Mouse (Mus musculus): ENCODE measurements around the gene Prap1. TPM values are rescaled to one million over a fixed set of nuclear protein-coding genes. Genes with fewer than 3 reads are reported as not detected.
"Not testable (repeated sequence)": the region's sequence is repeated elsewhere in the genome, so short reads cannot be mapped to it uniquely, and the experiment has no call there.

The Prap1 gene
- polyA plus RNA-seq, 1 experiment from 2014 or later = not detected

DNA sequence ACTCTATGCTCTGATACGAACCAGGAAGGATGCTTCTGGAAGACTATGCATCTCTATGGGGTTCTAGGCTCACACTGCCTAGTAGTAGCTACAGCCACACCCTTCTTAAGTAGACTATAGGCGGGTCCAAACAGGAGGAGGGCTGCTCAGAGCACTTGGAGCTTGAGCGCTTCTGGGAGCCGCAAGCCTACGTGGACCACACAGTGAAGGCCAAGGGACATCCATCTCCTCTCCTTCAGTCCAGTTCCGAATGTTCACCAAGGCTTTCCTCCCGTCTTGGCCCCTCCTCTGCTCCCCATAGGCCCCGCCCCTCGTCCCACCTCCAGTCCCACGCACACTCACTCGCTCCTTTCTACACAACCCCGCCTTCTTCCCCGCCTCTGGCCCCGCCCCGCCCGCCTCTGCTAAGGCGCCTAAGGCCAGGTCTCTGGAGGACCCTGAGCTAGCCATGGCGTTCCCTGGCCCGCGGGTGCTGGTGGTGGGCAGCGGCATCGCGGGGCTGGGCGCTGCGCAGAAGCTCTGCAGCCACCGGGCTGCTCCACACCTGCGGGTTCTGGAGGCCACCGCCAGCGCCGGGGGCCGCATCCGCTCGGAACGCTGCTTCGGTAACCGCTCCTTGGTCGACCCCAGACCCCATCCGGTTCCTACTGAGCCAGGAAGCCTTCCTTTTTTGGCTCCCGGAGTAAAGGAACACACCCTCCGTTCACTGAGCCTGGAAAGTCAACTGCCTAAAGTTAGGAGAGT lies 32.3 kb downstream of the Prap1 start:
- peak overlapping the region; percentile 85 for H3K27ac ChIP-seq (replicated peaks)
- peak; percentile 96 for DNase-seq (ENCODE audit: low spot score)
- no peaks in the 10 kb centered on the region for H3K9me3 ChIP-seq
- peaks cover 18% of the 10 kb centered on the region for H3K4me1 ChIP-seq
- no peaks in the 10 kb centered on the region for H3K27me3 ChIP-seq (replicated peaks; ENCODE audit: low read depth, poor library complexity, severe bottlenecking)
- WGBS = 1% methylated on average over 40 of the region's 40 CpGs
- H3K36me3 ChIP-seq (replicated peaks) = peaks cover 14% of the 10 kb centered on the region
- H3K4me3 ChIP-seq = peak overlapping the region; percentile 67

DNA sequence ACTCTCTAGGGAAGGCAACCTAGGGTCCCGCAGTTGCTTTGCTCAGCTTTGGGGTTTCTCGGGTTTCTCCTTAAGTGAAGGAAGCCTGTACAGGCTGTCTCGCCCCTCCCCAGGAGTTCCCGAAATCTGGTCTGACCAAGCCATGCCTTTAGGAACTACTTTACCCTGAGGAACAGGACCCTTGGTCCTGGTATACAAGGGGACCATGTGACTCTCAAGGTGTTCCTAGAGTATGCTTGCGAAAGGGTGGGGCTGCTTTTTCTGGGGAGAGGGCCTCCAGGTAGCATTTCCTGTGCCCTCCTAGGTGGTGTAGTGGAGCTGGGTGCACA lies 32.8 kb downstream of the Prap1 start:
- Histone ChIP-seq H3K27ac (replicated peaks) (peak overlapping the region; percentile 85), H3K36me3 (replicated peaks) (peaks cover 20% of the 10 kb centered on the region), H3K9me3 (no peaks in the 10 kb centered on the region), H3K4me3 (peak overlapping the region; percentile 67), H3K4me1 (peaks cover 18% of the 10 kb centered on the region), H3K27me3 (replicated peaks; ENCODE audit: low read depth, poor library complexity, severe bottlenecking) (no peaks in the 10 kb centered on the region)
- DNase-seq (ENCODE audit: low spot score) = no peak
- 6% methylated on average over 5 of the region's 5 CpGs for WGBS

DNA sequence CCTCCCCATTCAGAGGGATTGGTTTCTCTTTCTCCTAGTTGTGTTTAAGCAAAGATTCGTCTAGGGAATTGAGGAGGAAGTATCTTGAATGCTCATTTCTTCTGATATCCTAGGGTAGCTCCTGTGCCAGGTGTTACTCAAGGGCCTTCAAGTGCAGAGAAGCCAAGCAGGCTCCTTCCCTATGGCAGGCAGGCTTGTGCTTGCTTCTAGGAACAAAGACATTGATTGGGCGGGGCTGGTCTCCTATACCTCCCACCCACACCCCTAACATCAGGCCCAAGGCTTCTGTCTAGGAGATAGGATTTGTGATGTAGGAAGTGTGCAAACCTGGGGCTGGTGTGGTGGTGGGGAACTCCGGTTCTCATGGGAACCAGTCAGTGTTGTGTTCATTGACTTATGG lies 33.7 kb downstream of the Prap1 start:
- Histone ChIP-seq H3K36me3 (replicated peaks) (peaks cover 25% of the 10 kb centered on the region), H3K27me3 (replicated peaks; ENCODE audit: low read depth, poor library complexity, severe bottlenecking) (no peaks in the 10 kb centered on the region), H3K9me3 (no peaks in the 10 kb centered on the region), H3K4me1 (peaks cover 18% of the 10 kb centered on the region), H3K27ac (replicated peaks) (no peak overlapping the region), H3K4me3 (peak overlapping the region; percentile 17; the same call in 1 of the 2 replicates)
- 84% methylated on average over 3 of the region's 3 CpGs for WGBS
- no peak for DNase-seq (ENCODE audit: low spot score)

DNA sequence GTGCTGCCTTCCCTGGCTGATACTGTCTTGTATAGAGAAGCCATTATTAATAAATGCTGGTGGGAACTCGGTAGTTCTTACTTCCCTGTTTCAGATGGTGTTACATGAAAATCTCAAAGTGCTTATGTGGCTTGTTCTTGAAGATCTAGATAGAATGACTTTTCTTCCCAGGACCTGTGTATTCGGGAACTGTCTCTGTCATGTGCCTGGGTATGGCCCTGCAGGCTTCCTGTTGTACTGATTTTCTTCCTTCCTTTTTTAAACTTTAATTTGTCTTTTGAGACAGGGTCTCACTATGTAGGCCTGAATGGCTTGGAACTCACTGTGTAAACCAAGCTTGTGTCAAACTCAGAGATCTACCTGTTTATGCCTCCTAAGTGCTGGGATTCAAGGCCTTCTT lies 34.7 kb downstream of the Prap1 start:
- Histone ChIP-seq H3K4me3 (no peak overlapping the region), H3K4me1 (peaks cover 18% of the 10 kb centered on the region), H3K9me3 (no peaks in the 10 kb centered on the region), H3K36me3 (replicated peaks) (peaks cover 25% of the 10 kb centered on the region), H3K27ac (replicated peaks) (no peak overlapping the region), H3K27me3 (replicated peaks; ENCODE audit: low read depth, poor library complexity, severe bottlenecking) (no peaks in the 10 kb centered on the region)
- no peak for DNase-seq (ENCODE audit: low spot score)
- 86% methylated on average over 2 of the region's 2 CpGs for WGBS

DNA sequence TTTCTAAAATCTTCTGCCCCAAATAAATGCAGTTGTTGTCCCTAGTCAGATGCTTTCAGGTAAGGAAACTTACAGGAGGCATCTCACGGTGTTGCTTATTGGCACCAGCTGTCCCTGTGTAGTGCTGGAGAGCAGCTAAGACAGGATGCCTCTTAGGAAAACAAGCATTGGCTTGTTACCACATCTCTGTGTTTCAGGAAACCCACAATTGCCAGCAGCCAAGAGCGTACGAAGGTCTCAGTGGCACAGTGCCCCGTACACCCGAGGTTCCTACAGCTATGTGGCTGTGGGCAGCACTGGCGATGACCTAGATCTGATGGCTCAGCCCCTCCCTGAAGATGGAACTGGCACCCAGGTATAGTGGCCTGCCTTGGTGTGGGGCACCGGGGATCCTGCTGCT lies 39.0 kb downstream of the Prap1 start:
- H3K27me3 ChIP-seq (replicated peaks; ENCODE audit: low read depth, poor library complexity, severe bottlenecking); H3K9me3 ChIP-seq; H3K4me1 ChIP-seq; DNase-seq (ENCODE audit: low spot score); H3K4me3 ChIP-seq; H3K27ac ChIP-seq (replicated peaks): not testable (repeated sequence)
- WGBS = 91% methylated on average over 7 of the region's 7 CpGs
- H3K36me3 ChIP-seq (replicated peaks) = peaks cover 34% of the 10 kb centered on the region

DNA sequence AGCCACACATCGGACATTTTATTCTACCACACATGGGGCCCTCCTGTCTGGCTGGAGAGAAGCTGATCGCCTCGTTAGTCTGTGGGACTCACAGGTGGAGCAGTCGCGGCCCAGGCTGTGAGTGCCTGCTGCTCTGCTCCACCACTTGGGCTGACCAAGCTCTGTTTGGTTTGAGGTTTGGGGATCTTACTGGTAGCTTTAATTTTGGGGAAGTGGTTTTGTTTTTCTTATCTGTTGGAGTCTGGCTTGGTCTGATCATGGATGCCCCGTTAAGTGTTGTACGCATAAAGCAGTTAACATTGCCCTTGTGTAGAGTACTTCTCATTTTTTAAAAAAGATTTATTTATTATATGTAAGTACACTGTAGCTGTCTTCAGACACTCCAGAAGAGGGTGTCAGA lies 40.8 kb downstream of the Prap1 start:
- 93% methylated on average over 7 of the region's 7 CpGs for WGBS
- H3K4me3 ChIP-seq; DNase-seq (ENCODE audit: low spot score); H3K4me1 ChIP-seq; H3K9me3 ChIP-seq; H3K27ac ChIP-seq (replicated peaks); H3K27me3 ChIP-seq (replicated peaks; ENCODE audit: low read depth, poor library complexity, severe bottlenecking): not testable (repeated sequence)
- H3K36me3 ChIP-seq (replicated peaks) = peaks cover 34% of the 10 kb centered on the region

DNA sequence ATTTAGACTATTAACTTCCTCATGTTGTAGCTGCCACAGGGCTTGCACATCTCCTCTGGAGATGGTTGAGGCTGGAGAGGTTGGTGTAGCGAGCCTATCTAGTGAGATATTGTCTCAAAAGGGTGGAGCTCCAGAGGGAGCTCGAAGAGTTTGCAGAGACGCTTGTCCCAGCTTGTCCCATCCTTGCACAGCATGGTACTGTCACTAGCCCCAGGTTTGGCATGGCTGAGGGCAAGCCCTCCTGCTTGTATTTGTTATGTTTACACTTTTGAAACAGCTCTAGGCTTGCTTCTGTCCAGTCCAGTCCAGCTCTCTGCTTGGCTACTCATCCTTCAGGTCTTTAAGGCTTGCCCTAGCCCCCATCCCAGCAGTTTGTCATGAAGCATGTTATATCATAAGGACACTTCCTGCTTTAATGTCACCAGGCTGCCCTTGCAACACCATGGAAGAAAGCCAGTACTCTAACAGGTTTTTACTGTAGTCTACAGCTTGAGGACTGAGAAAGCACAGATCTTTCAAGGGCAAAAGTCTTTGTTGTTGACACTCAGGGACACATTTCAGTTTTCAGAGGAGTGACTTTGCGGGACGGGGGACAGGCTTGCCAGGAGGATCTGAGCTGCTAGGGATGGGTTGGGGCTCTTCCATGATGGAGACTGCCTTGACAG lies 42.0 kb downstream of the Prap1 start:
- peaks cover 6% of the 10 kb centered on the region for H3K4me1 ChIP-seq
- no peak overlapping the region for H3K4me3 ChIP-seq
- H3K27me3 ChIP-seq (replicated peaks; ENCODE audit: low read depth, poor library complexity, severe bottlenecking) = no peaks in the 10 kb centered on the region
- H3K27ac ChIP-seq (replicated peaks) = no peak overlapping the region
- no peak for DNase-seq (ENCODE audit: low spot score)
- WGBS = 85% methylated on average over 5 of the region's 5 CpGs
- peaks cover 22% of the 10 kb centered on the region for H3K36me3 ChIP-seq (replicated peaks)
- no peaks in the 10 kb centered on the region for H3K9me3 ChIP-seq

DNA sequence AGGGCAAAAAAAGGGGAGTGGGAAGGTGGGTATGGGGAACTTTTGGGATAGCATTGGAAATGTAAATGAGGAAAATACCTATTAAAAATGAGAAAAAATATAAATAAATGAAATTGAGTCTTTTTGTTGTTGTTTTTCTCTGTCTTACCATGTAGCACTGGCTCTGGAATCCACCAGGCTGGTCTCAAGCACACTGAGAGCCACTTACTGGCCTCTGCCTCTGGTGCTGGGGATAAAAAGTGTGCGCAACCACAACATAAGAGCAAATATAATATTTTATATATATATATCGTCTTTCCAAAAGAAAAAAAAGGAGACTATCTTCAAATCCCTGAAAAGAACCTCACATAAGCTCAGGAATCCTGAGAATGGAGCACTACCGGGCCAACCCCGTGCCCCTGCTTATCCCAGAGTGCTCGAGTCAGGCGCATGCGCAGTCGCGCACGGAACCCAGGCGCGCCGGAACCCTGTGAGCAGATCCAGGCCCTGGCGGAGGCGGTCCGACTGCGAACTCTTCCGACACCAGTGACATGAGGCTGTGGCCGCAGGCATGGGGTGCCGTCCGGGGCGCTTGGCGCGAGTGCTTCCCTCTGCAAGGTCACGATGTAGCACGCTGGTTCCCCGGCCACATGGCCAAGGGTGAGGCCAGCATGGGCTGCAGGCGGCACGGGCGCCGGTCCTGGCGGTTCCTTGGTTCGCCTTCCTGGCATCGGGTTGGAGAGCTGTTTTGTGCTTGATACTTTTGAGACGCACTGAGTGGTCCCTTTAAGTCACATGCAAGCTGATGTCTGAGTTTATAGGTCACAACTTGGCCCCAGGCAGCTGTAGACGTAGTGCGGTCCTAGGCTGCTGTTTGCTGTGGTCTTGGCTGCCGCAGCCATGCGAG lies 44.2 kb downstream of the Prap1 start, which contains the start of gene Mtg1:
Mtg1 (plus strand) TSS at position 430 of the 886 bp plus-strand sequence.
- peak; percentile 96 for DNase-seq (ENCODE audit: low spot score)
- WGBS = 2% methylated on average over 39 of the region's 39 CpGs
- Histone ChIP-seq H3K27ac (replicated peaks) (peak within 1 kb of the TSS; percentile 93), H3K4me1 (peaks cover 6% of the 10 kb centered on the region), H3K36me3 (replicated peaks) (peaks cover 10% of the 10 kb centered on the region; the same call in 1 of the 2 replicates), H3K4me3 (peak within 1 kb of the TSS; percentile 93), H3K9me3 (no peaks in the 10 kb centered on the region), H3K27me3 (replicated peaks; ENCODE audit: low read depth, poor library complexity, severe bottlenecking) (no peaks in the 10 kb centered on the region)

DNA sequence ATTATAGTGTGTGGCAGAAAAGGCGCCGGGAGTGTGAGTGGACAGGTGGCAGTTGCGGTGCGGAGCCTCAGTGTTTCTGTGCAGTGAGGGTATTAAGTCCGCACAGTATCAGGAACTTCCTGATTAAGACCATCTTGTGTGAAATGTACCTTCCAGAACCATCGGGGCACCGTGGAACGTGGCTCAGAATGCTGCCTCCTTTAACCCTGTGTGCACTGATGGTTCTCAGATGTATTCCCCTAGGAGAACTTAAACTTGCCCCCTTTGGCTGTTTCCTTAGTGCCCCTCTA lies 44.8 kb downstream of the Prap1 start:
- no peak for DNase-seq (ENCODE audit: low spot score)

DNA sequence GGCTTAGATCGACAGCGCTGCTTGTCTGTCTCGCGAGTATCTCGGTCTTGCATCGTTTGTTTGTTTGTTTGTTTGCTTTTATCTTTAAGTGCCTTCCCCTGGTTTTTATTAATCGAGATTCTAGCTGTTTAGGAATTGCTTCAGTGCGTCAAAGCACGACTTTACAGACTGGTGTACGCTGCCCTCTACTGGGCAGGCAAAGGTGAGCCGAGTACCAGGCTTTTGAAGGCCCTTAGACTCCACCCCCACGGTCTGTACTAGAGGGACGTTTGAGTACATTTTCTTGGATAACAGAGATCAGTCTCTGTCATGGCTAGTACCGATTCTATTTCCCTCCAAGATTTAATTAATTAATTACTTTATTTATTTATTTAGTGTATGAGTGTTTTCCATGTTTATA lies 48.2 kb downstream of the Prap1 start:
- Histone ChIP-seq H3K4me3 (no peak overlapping the region), H3K4me1 (peaks cover 6% of the 10 kb centered on the region), H3K27me3 (replicated peaks; ENCODE audit: low read depth, poor library complexity, severe bottlenecking) (no peaks in the 10 kb centered on the region), H3K9me3 (no peaks in the 10 kb centered on the region), H3K36me3 (replicated peaks) (no peaks in the 10 kb centered on the region), H3K27ac (replicated peaks) (no peak overlapping the region)
- peak; percentile 66 for DNase-seq (ENCODE audit: low spot score)
- 7% methylated on average over 14 of the region's 14 CpGs for WGBS

More for the DNA sequence above, 44.8 kb downstream of the Prap1 start:
- no peaks in the 10 kb centered on the region for H3K27me3 ChIP-seq (replicated peaks; ENCODE audit: low read depth, poor library complexity, severe bottlenecking)
- H3K4me3 ChIP-seq = peak overlapping the region; percentile 93
- WGBS = 2% methylated on average over 8 of the region's 8 CpGs
- H3K9me3 ChIP-seq = no peaks in the 10 kb centered on the region
- peaks cover 6% of the 10 kb centered on the region for H3K4me1 ChIP-seq
- peak overlapping the region; percentile 93 for H3K27ac ChIP-seq (replicated peaks)
- H3K36me3 ChIP-seq (replicated peaks) = peaks cover 10% of the 10 kb centered on the region; the same call in 1 of the 2 replicates

DNA sequence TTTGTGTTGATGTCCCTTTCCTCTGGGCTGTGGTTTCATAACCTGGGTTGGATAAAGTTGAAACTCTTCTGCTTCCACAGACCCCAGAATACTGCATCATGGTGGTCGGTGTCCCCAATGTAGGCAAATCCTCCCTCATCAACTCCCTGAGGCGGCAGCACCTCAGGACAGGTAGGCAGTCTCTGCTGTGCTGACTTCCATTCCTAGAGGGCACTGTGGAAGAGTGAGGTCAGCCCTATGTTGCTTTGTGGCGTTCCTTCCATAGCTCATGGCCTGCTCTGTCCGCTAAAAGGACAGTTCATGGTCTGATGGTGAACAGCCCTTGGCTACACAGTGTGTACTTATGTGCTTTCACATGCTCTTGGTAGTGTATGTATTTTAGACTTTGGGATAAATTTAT lies 51.4 kb downstream of the Prap1 start:
- H3K27me3 ChIP-seq (replicated peaks; ENCODE audit: low read depth, poor library complexity, severe bottlenecking) = no peaks in the 10 kb centered on the region
- no peaks in the 10 kb centered on the region for H3K4me1 ChIP-seq
- no peaks in the 10 kb centered on the region for H3K9me3 ChIP-seq
- WGBS = 84% methylated on average over 4 of the region's 4 CpGs
- H3K27ac ChIP-seq (replicated peaks) = no peak overlapping the region
- peaks cover 6% of the 10 kb centered on the region for H3K36me3 ChIP-seq (replicated peaks)
- no peak overlapping the region for H3K4me3 ChIP-seq
- DNase-seq (ENCODE audit: low spot score) = no peak
